ENCODE assay signal across 7 mouse cellular contexts in genomic region chr1:177702481-177703146, GRCm38 (mm10). TPM values are rescaled to one million over a fixed set of nuclear protein-coding genes. Genes with fewer than 3 reads are reported as not detected.
DNase-seq lines count a peak whose midpoint lies in the region; ATAC-seq lines count a peak whose summit lies in the region.

No protein-coding gene starts in this region.

- H3K27me3 ChIP-seq in intestine, embryonic 16.5 days (replicated peaks; ENCODE audit: control insufficient read depth, insufficient read depth, low read length) = no peaks in the 10 kb centered on the region
- no peaks in the 10 kb centered on the region for H3K27me3 ChIP-seq in limb, embryonic 10.5 days (ENCODE audit: low read depth, poor library complexity, severe bottlenecking)
- peaks cover 8% of the 10 kb centered on the region for H3K27me3 ChIP-seq in midbrain, embryonic 12.5 days

- H3K4me3 ChIP-seq in intestine, embryonic 16.5 days (ENCODE audit: low read length) = peak overlapping the region; percentile 47
- peak overlapping the region; percentile 57 for H3K4me3 ChIP-seq in limb, embryonic 10.5 days
- peak overlapping the region; percentile 40 for H3K4me3 ChIP-seq in midbrain, embryonic 12.5 days

- peak overlapping the region; percentile 58 for H3K9ac ChIP-seq in intestine, embryonic 16.5 days (ENCODE audit: low read depth, low read length)
- peak overlapping the region; percentile 61 for H3K9ac ChIP-seq in midbrain, embryonic 12.5 days (replicated peaks)

- no peak overlapping the region for H3K27ac ChIP-seq in intestine, embryonic 16.5 days (ENCODE audit: low read length)
- peak overlapping the region; percentile 70; the same call in 1 of the 2 replicates for H3K27ac ChIP-seq in limb, embryonic 10.5 days
- no peak overlapping the region for H3K27ac ChIP-seq in midbrain, embryonic 12.5 days (replicated peaks)

- no peaks in the 10 kb centered on the region for H3K9me3 ChIP-seq in intestine, embryonic 16.5 days (ENCODE audit: control insufficient read depth, low read length)
- H3K9me3 ChIP-seq in limb, embryonic 10.5 days (replicated peaks) = no peaks in the 10 kb centered on the region
- no peaks in the 10 kb centered on the region for H3K9me3 ChIP-seq in midbrain, embryonic 12.5 days

- ATAC-seq in intestine, embryonic 16.5 days = peak; percentile 88
- ATAC-seq in midbrain, embryonic 12.5 days (ENCODE audit: low FRiP score, low read depth) = peak; percentile 84

- DNase-seq in adrenal gland, postnatal 10 days = peak; percentile 83
- peak; percentile 88 for DNase-seq in embryo, embryonic 9.5 days (ENCODE audit: extremely low spot score)
- DNase-seq in gastrocnemius, postnatal 4 days (ENCODE audit: low spot score in 2 of 2) = peak; percentile 54 to 81
- peak; percentile 82 for DNase-seq in limb, embryonic 10.5 days (ENCODE audit: low spot score)
- peak; percentile 68 for DNase-seq in skeletal muscle tissue, adult 2 months (ENCODE audit: low read depth, low spot score)

- 2% methylated on average over 15 of the region's 15 CpGs for WGBS in intestine, embryonic 16.5 days
- WGBS in limb, embryonic 10.5 days = under 1% methylated on average over 15 of the region's 15 CpGs
- under 1% methylated on average over 15 of the region's 15 CpGs for WGBS in midbrain, embryonic 12.5 days

- no peaks in the 10 kb centered on the region for H3K4me1 ChIP-seq in intestine, embryonic 16.5 days (ENCODE audit: control insufficient read depth, insufficient read depth, low read length)
- peaks cover 9% of the 10 kb centered on the region for H3K4me1 ChIP-seq in limb, embryonic 10.5 days
- 0 out of 2 replicates have a peak, but pooled peaks cover 7% of the 10 kb centered on the region for H3K4me1 ChIP-seq in midbrain, embryonic 12.5 days

- H3K36me3 ChIP-seq in intestine, embryonic 16.5 days (ENCODE audit: control insufficient read depth, insufficient read depth, low read length) = no peaks in the 10 kb centered on the region
- no peaks in the 10 kb centered on the region for H3K36me3 ChIP-seq in limb, embryonic 10.5 days
- no peaks in the 10 kb centered on the region for H3K36me3 ChIP-seq in midbrain, embryonic 12.5 days

- peak overlapping the region; percentile 79 for H3K4me2 ChIP-seq in intestine, embryonic 16.5 days (ENCODE audit: low read depth, low read length)
- H3K4me2 ChIP-seq in midbrain, embryonic 12.5 days (replicated peaks) = peak overlapping the region; percentile 79

RNA-seq across cellular contexts. Expression of gene 1700016C15Rik, which starts 27.0 kb away (rescaled TPM):
- total RNA-seq in adrenal gland, postnatal 10 days (2021) = not detected
- total RNA-seq in gastrocnemius, postnatal 4 days (2021) = not detected
- not detected in 2 replicates for polyA plus RNA-seq in intestine, embryonic 16.5 days (2015; fragmentation: Nextera tagmentation; extraction: Ambion mirVana)
- polyA plus RNA-seq in limb, embryonic 10.5 days (2016; fragmentation: Nextera tagmentation; extraction: Ambion mirVana) = not detected in 2 replicates
- not detected in 2 replicates for polyA plus RNA-seq in midbrain, embryonic 12.5 days (2016; fragmentation: Nextera tagmentation; extraction: Ambion mirVana)
